Mouse (Mus musculus) MEL (cell line): ENCODE results near the gene Speg. TPM values are rescaled to one million over a fixed set of nuclear protein-coding genes. Genes with fewer than 3 reads are reported as not detected.

ENCODE experiments used
- DNase-seq: peaks from one replicate; pipeline ENCODE4 v3.0.0; 2011; ENCODE audit warnings: low read depth, low spot score
- H3K27ac ChIP-seq: 2 replicates; pipeline ENCODE4 v1.5.1; 2012; ENCODE audit warnings: low read depth, mild to moderate bottlenecking, control low read depth, low read length, moderate library complexity; ENCODE audit not compliant: control insufficient read depth
- H3K27me3 ChIP-seq, 2 experiments: fragments of 150-350 bp in 1 of 2; sonication (generic) in 1 of 2; 2 replicates each; pipeline ENCODE4 v1.6.1; 2012; ENCODE audit warnings: low read length in 2 of 2, mild to moderate bottlenecking in 2 of 2, improper control_type of control experiment in 1 of 2, moderate library complexity in 1 of 2; ENCODE audit not compliant: insufficient read depth in 2 of 2, control insufficient read depth in 1 of 2
- H3K36me3 ChIP-seq, 2 experiments: 2 replicates each; pipeline ENCODE4 v1.6.1; 2012 to 2014; ENCODE audit warnings: low read length in 2 of 2, improper control_type of control experiment in 1 of 2, inconsistent platforms in 1 of 2, mild to moderate bottlenecking in 1 of 2; ENCODE audit not compliant: insufficient read depth in 2 of 2, control insufficient read depth in 1 of 2
- H3K4me1 ChIP-seq, 2 experiments: fragments of 150-350 bp in 1 of 2; sonication (generic) in 1 of 2; 2 replicates each; pipeline ENCODE4 v1.6.1; 2012; ENCODE audit warnings: low read length in 2 of 2, improper control_type of control experiment in 1 of 2, mild to moderate bottlenecking in 1 of 2; ENCODE audit not compliant: insufficient read depth in 2 of 2, control insufficient read depth in 1 of 2
- H3K4me3 ChIP-seq, 2 experiments: fragments of 150-350 bp in 1 of 2; sonication (generic) in 1 of 2; 2 replicates each; pipeline ENCODE4 v1.5.1; 2012; ENCODE audit warnings: low read depth in 2 of 2, low read length in 2 of 2, mild to moderate bottlenecking in 2 of 2, moderate library complexity in 2 of 2, control low read depth in 1 of 2, improper control_type of control experiment in 1 of 2; ENCODE audit not compliant: control insufficient read depth in 1 of 2, insufficient read depth in 1 of 2
- H3K79me2 ChIP-seq: 2 replicates; pipeline ENCODE4 v1.6.1; 2012; ENCODE audit warnings: mild to moderate bottlenecking, low read length, moderate library complexity; ENCODE audit not compliant: control insufficient read depth, poor library complexity, insufficient read depth
- H3K9ac ChIP-seq: 2 replicates; pipeline ENCODE4 v1.6.1; 2012; ENCODE audit warnings: low read depth, mild to moderate bottlenecking, control low read depth, low read length, moderate library complexity; ENCODE audit not compliant: control insufficient read depth, poor library complexity, severe bottlenecking
- H3K9me3 ChIP-seq: fragments of 150-350 bp; sonication (generic); replicated peaks from 2 replicates; pipeline ENCODE4 v1.6.1; 2012; ENCODE audit warnings: mild to moderate bottlenecking, low read length, improper control_type of control experiment, moderate library complexity; ENCODE audit not compliant: insufficient read depth
- BHLHE40 ChIP-seq: IDR thresholded peaks from 2 replicates; pipeline ENCODE4 v1.6.1; 2012; ENCODE audit warnings: low read depth, mild to moderate bottlenecking, inconsistent platforms, low read length, improper control_type of control experiment, borderline replicate concordance
- CTCF ChIP-seq, 3 experiments: IDR thresholded peaks in 2 of 3; conservative IDR thresholded peaks in 1 of 3; 2 replicates each; pipeline ENCODE4 v1.5.1; 2011 to 2012; ENCODE audit warnings: low read length in 3 of 3, low read depth in 2 of 3, mild to moderate bottlenecking in 2 of 3, improper control_type of control experiment in 1 of 3, inconsistent platforms in 1 of 3, mixed read lengths in 1 of 3, moderate library complexity in 1 of 3; ENCODE audit not compliant: control insufficient read depth in 1 of 3, insufficient read depth in 1 of 3, poor library complexity in 1 of 3, severe bottlenecking in 1 of 3
- E2F4 ChIP-seq: IDR thresholded peaks from 2 replicates; pipeline ENCODE4 v1.6.1; 2011; ENCODE audit warnings: low read depth, low read length, improper control_type of control experiment, borderline replicate concordance
- ELF1 ChIP-seq: IDR thresholded peaks from 2 replicates; pipeline ENCODE4 v1.6.1; 2014; ENCODE audit warnings: low read depth, mild to moderate bottlenecking, inconsistent platforms, low read length, improper control_type of control experiment, moderate library complexity
- ETS1 ChIP-seq: IDR thresholded peaks from 2 replicates; pipeline ENCODE4 v1.6.1; 2012; ENCODE audit warnings: low read depth, mild to moderate bottlenecking, inconsistent platforms, low read length, improper control_type of control experiment, moderate library complexity
- GABPA ChIP-seq: IDR thresholded peaks from 2 replicates; pipeline ENCODE4 v1.6.1; 2012; ENCODE audit warnings: low read depth, mild to moderate bottlenecking, inconsistent platforms, low read length, improper control_type of control experiment, moderate library complexity
- HCFC1 ChIP-seq: IDR thresholded peaks from 2 replicates; pipeline ENCODE4 v1.6.1; 2012; ENCODE audit warnings: low read depth, mild to moderate bottlenecking, inconsistent platforms, low read length, improper control_type of control experiment, moderate library complexity
- JUND ChIP-seq: IDR thresholded peaks from 2 replicates; pipeline ENCODE4 v1.6.1; 2011; ENCODE audit warnings: low read depth, mild to moderate bottlenecking, improper control_type of control experiment, low read length
- MAFK ChIP-seq: IDR thresholded peaks from 2 replicates; pipeline ENCODE4 v1.6.1; 2011; ENCODE audit warnings: low read depth, mild to moderate bottlenecking, low read length, improper control_type of control experiment, borderline replicate concordance
- MAZ ChIP-seq: IDR thresholded peaks from 2 replicates; pipeline ENCODE4 v1.6.1; 2012; ENCODE audit warnings: low read depth, mild to moderate bottlenecking, inconsistent platforms, low read length, improper control_type of control experiment
- MEF2A ChIP-seq: IDR thresholded peaks from 2 replicates; pipeline ENCODE4 v1.6.1; 2014; ENCODE audit warnings: low read depth, mild to moderate bottlenecking, inconsistent platforms, low read length, improper control_type of control experiment; ENCODE audit not compliant: poor library complexity, insufficient replicate concordance, severe bottlenecking; ENCODE audit errors: extremely low read depth
- POLR2AphosphoS5 ChIP-seq: IDR thresholded peaks from 2 replicates; pipeline ENCODE4 v1.6.1; 2012; ENCODE audit warnings: low read depth, borderline replicate concordance, mild to moderate bottlenecking, inconsistent platforms, low read length, moderate library complexity, mixed read lengths
- RAD21 ChIP-seq: IDR thresholded peaks from 2 replicates; pipeline ENCODE4 v1.6.1; 2011; ENCODE audit warnings: mild to moderate bottlenecking, low read depth, low read length, improper control_type of control experiment
- RCOR1 ChIP-seq: IDR thresholded peaks from 2 replicates; pipeline ENCODE4 v1.6.1; 2012; ENCODE audit warnings: low read depth, mild to moderate bottlenecking, inconsistent platforms, low read length, improper control_type of control experiment
- SMC3 ChIP-seq: IDR thresholded peaks from 2 replicates; pipeline ENCODE4 v1.6.1; 2011; ENCODE audit warnings: low read depth, low read length, improper control_type of control experiment
- TCF12 ChIP-seq: IDR thresholded peaks from 2 replicates; pipeline ENCODE4 v1.6.1; 2014; ENCODE audit warnings: low read depth, mild to moderate bottlenecking, inconsistent platforms, low read length, improper control_type of control experiment, moderate library complexity
- UBTF ChIP-seq: IDR thresholded peaks from 2 replicates; pipeline ENCODE4 v1.6.1; 2012; ENCODE audit warnings: low read depth, mild to moderate bottlenecking, inconsistent platforms, low read length, improper control_type of control experiment, moderate library complexity, borderline replicate concordance; ENCODE audit not compliant: insufficient read depth
- USF1 ChIP-seq: IDR thresholded peaks from 2 replicates; pipeline ENCODE4 v1.6.1; 2014; ENCODE audit warnings: low read depth, mild to moderate bottlenecking, inconsistent platforms, low read length, improper control_type of control experiment, moderate library complexity
- USF2 ChIP-seq, 2 experiments: IDR thresholded peaks; 2 replicates each; pipeline ENCODE4 v1.6.1; 2011 to 2012; ENCODE audit warnings: improper control_type of control experiment in 2 of 2, low read length in 2 of 2, borderline replicate concordance in 1 of 2, inconsistent platforms in 1 of 2, low read depth in 1 of 2, mild to moderate bottlenecking in 1 of 2; ENCODE audit not compliant: insufficient read depth in 1 of 2
- ZKSCAN1 ChIP-seq: IDR thresholded peaks from 2 replicates; pipeline ENCODE4 v1.6.1; 2012; ENCODE audit warnings: low read depth, mild to moderate bottlenecking, inconsistent platforms, low read length, improper control_type of control experiment, moderate library complexity
- polyA plus RNA-seq, 2 experiments: library from polyadenylated mRNA; stranded (reverse) in 1 of 2; unstranded in 1 of 2; fragments of >175 nt in 1 of 2; fragments of >200 nt in 1 of 2; gene quantifications; 2 replicates each; pipeline versions ENCODE4 v1.2.1 to v1.2.4; 2012; ENCODE audit warnings: low replicate concordance in 2 of 2, low read depth in 1 of 2; ENCODE audit not compliant: insufficient read length in 2 of 2, insufficient read depth in 1 of 2, missing spikeins in 1 of 2
- total RNA-seq: library from RNA; depleted of rRNA; stranded (reverse); fragments of 300-350 nt; gene quantifications from 2 replicates; pipeline ENCODE4 v1.2.3, GENCODE M21; 2012

Speg gene
- total and polyA plus RNA-seq, 3 experiments: 1.7 to 9.5 TPM; not detected in 1

- TF ChIP-seq HCFC1 (no peak), MAZ (no peak), RCOR1 (no peak), ELF1 (no peak)
These were observed 6.6 kb downstream of the Speg start (continued) for GRCm38 (mm10) chr1:75381482-75382355.

GRCm38 (mm10) chr1:75382356-75383071 lies 7.4 kb downstream of the Speg start:
- H3K27ac ChIP-seq: no peak overlapping the region
- H3K9me3 ChIP-seq: no peaks in the 10 kb centered on the region
- no peaks in the 10 kb centered on the region; the same call in 1 of the 2 replicates for H3K79me2 ChIP-seq
- peaks cover 5 to 28% of the 10 kb centered on the region in 2 experiments for H3K4me1 ChIP-seq
- peak overlapping the region; percentile 14 to 70 for H3K4me3 ChIP-seq
- peaks cover 0 to 13% of the 10 kb centered on the region in 2 experiments; a peak in 2 of 4 replicates for H3K36me3 ChIP-seq
- H3K9ac ChIP-seq: peak overlapping the region; percentile 47
- H3K27me3 ChIP-seq: no peaks in the 10 kb centered on the region
- TF ChIP-seq ZKSCAN1 (no peak), USF2 (IDR thresholded peaks at IDR 0.05; ENCODE audit: borderline replicate concordance in 1 of 2, insufficient read depth in 1 of 2, low read depth in 1 of 2, low read length in 2 of 2) (no peak), HCFC1 (no peak), MAFK (no peak), USF1 (no peak), BHLHE40 (no peak), MEF2A (no peak), RAD21 (no peak), POLR2AphosphoS5 (no peak), ELF1 (no peak), TCF12 (no peak), ETS1 (no peak), UBTF (no peak), CTCF (IDR thresholded peaks at IDR 0.05 in 2 of 3, conservative IDR thresholded peaks at IDR 0.05 in 1 of 3; ENCODE audit: control insufficient read depth in 1 of 3, insufficient read depth in 1 of 3, low read depth in 2 of 3, low read length in 3 of 3, poor library complexity in 1 of 3, severe bottlenecking in 1 of 3) (no peak), SMC3 (no peak), MAZ (no peak), GABPA (no peak), E2F4 (no peak), JUND (no peak)
- DNase-seq: no peak
